Mouse (Mus musculus) stomach, embryonic 15.5 days (tissue): Measurements from ENCODE around the gene Eid2b. TPM values are rescaled to one million over a fixed set of nuclear protein-coding genes. Genes with fewer than 3 reads are reported as not detected.

Experiments
- polyA plus RNA-seq: library from polyadenylated mRNA; unstranded; fragments of >200 nt; fragmentation: Nextera tagmentation; extraction: Ambion mirVana; gene quantifications from 2 replicates; pipeline ENCODE4 v1.2.1, GENCODE M21; 2015

Gene Eid2b
- polyA plus RNA-seq, 1 experiment from 2014 or later = 12.0 TPM

Other genes with a start within 250 kb of the Eid2b start
- gene Psmc4, start 227.6 kb upstream of the Eid2b start, polyA plus RNA-seq = 243 and 255 TPM in 2 replicates
- 41.3 and 43.3 TPM in 2 replicates for gene Fcgbp, start 206.5 kb upstream of the Eid2b start, polyA plus RNA-seq
- 0.04 and 0.05 TPM in 2 replicates for gene 9530053A07Rik, start 148.3 kb upstream of the Eid2b start, polyA plus RNA-seq
- gene Fbl, start 108.0 kb upstream of the Eid2b start, polyA plus RNA-seq = 108 and 135 TPM in 2 replicates
- gene Dyrk1b, start 98.3 kb upstream of the Eid2b start, polyA plus RNA-seq = 8.1 and 9.3 TPM in 2 replicates
- 8.2 and 8.6 TPM in 2 replicates for gene Eid2, start 9.9 kb upstream of the Eid2b start, polyA plus RNA-seq
- 0.30 and 0.59 TPM in 2 replicates for gene Selenov, start 13.4 kb downstream of the Eid2b start, polyA plus RNA-seq
- gene Dll3, start 24.5 kb downstream of the Eid2b start, polyA plus RNA-seq = 3.8 and 3.9 TPM in 2 replicates
- gene Timm50, start 34.3 kb downstream of the Eid2b start, polyA plus RNA-seq = 137 and 138 TPM in 2 replicates
- 70.6 and 84.4 TPM in 2 replicates for gene Supt5, start 61.0 kb downstream of the Eid2b start, polyA plus RNA-seq
- 826 and 1,031 TPM in 2 replicates for gene Rps16, start 72.9 kb downstream of the Eid2b start, polyA plus RNA-seq
- gene Plekhg2, start 94.9 kb downstream of the Eid2b start, polyA plus RNA-seq = 48.4 and 52.3 TPM in 2 replicates
- gene Zfp36, start 102.5 kb downstream of the Eid2b start, polyA plus RNA-seq = 20.2 and 21.4 TPM in 2 replicates
- gene Med29, start 115.0 kb downstream of the Eid2b start, polyA plus RNA-seq = 44.8 and 47.4 TPM in 2 replicates
- 76.5 and 79.0 TPM in 2 replicates for gene Paf1, start 115.2 kb downstream of the Eid2b start, polyA plus RNA-seq
- gene Gmfg, start 159.7 kb downstream of the Eid2b start, polyA plus RNA-seq = 21.0 and 23.5 TPM in 2 replicates
- 3.0 and 3.5 TPM in 2 replicates for gene Lrfn1, start 174.2 kb downstream of the Eid2b start, polyA plus RNA-seq
- gene Ifnl2, start 232.7 kb downstream of the Eid2b start, polyA plus RNA-seq = not detected in 2 replicates
- gene Ifnl3, start 245.1 kb downstream of the Eid2b start, polyA plus RNA-seq = not detected in 2 replicates